Mouse (Mus musculus): ENCODE measurements around the gene Mmp17.
"Not testable (repeated sequence)": the region's sequence is repeated elsewhere in the genome, so short reads cannot be mapped to it uniquely, and the experiment has no call there.

DNA sequence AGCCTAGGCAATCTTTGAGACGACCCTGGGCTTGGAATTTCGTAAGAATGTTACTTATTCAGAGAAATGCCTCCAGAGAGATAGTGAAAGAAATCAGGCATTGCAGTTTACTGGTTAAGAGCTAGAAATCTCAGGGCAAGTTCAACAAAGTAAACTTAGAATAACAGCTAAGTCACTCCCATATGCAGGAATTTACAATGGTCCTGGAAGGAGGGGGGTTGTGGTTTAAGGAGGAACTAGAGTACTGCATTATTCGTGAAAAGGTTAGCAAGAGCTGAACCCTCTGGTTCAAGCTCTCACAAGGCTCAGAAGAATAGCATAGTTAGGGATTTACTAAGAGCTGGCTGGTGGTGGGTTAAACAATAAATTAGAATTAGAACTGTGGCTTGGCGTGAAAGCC lies 42.6 kb downstream of the Mmp17 start:
- TF ChIP-seq POLR2A (IDR thresholded peaks at IDR 0.05; ENCODE audit: low read depth, low read length); CTCF (conservative IDR thresholded peaks at IDR 0.05; ENCODE audit: insufficient read depth, insufficient read length, low read depth, low read length): not testable (repeated sequence)

Measured in kidney, adult 2 months (tissue).